Mouse (Mus musculus): Measurements from ENCODE around the gene Prkrip1. TPM values are rescaled to one million over a fixed set of nuclear protein-coding genes. Genes with fewer than 3 reads are reported as not detected.

The Prkrip1 gene
- total RNA-seq (2012; rRNA removed) (55.1 and 55.6 TPM in 2 replicates), polyA plus RNA-seq (2012; ENCODE audit: insufficient read depth in 1 of 2, insufficient read length in 2 of 2, low read depth in 1 of 2, low replicate concordance in 2 of 2, missing spikeins in 1 of 2) (10 to 100 TPM in 1 of 2 experiments, not detected in 1; 84.1 TPM)

DNA sequence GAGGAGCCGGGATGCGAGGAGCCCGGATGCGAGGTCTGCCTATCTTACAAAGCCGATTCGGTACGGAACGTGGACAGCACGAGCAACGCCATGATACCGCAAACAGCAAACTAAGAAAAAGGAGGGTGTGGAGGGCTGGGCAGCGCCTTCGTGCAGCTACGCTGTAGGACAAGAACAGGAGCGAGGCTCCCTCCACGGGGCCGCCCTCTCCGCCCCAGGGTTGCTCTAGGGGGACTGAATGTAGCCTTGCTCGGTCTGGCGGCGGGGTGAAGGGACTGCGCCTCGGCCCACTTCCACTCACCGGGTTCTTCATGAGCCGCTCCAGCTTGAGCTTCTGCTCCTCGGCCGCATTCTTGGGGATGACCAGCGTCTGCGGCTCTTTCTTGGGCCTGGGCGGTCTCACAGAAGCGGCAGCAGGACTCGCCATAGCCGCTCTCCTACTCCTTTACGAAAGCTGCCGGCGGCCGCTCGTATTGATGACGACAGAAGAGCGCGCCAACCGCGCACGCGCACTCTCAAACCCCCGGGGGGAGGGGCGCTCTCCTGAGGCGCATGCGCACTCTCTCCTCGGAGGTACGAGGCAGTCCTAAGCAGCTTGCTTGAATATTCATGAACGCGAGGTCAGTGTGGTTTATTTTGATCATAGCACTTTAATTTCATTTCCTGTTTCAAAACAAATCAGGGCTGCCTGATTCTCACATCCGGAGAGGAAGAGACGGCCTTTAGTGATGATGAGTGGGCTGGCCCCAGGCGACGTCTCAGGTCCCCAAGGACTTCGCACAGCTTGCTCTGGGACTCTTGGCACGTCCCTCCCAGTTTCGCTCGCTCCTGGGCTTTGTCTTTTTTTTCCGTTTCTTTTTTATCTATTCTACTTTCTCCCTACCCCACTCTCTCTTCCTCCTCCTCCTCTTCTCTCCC is at the start of gene Prkrip1:
Gene Prkrip1, minus strand, starts transcription at position 490 of the 918 bp plus-strand sequence.
- no peaks in the 10 kb centered on the region for H3K9me3 ChIP-seq (replicated peaks; ENCODE audit: insufficient read depth, low read length)
- peak within 1 kb of the TSS; percentile 93 to 100 for H3K4me3 ChIP-seq (ENCODE audit: control insufficient read depth in 1 of 2, insufficient read depth in 1 of 2, low read depth in 2 of 2, low read length in 2 of 2)
- H3K36me3 ChIP-seq (ENCODE audit: control insufficient read depth in 1 of 2, insufficient read depth in 2 of 2, low read length in 2 of 2), result peaks cover 9 to 11% of the 10 kb centered on the region in 2 experiments
- peak within 1 kb of the TSS; percentile 88 for H3K27ac ChIP-seq (ENCODE audit: control insufficient read depth, low read depth, low read length)
- H3K27me3 ChIP-seq (ENCODE audit: control insufficient read depth in 1 of 2, insufficient read depth in 2 of 2, low read length in 2 of 2), result no peaks in the 10 kb centered on the region
- DNase-seq (ENCODE audit: low read depth, low spot score), result peak; percentile 98
- no peak for TF ChIP-seq ZKSCAN1 (IDR thresholded peaks at IDR 0.05; ENCODE audit: low read depth, low read length)
- peak; percentile 94 for TF ChIP-seq NRF1 (IDR thresholded peaks at IDR 0.05; ENCODE audit: insufficient read depth, low read depth, low read length, poor library complexity, severe bottlenecking)
- TF ChIP-seq TBP (IDR thresholded peaks at IDR 0.05; ENCODE audit: low read depth, low read length), result peak; percentile 59; the same call in 1 of the 2 replicates
- peak; percentile 77 for TF ChIP-seq KAT2A (conservative IDR thresholded peaks at IDR 0.05; ENCODE audit: low read depth, low read length)
- TF ChIP-seq EP300 (IDR thresholded peaks at IDR 0.05; ENCODE audit: low read depth in 1 of 2, low read length in 2 of 2), result peak in 1 of 2 experiments; percentile 21; a peak in 2 of 4 replicates
- TF ChIP-seq MAZ (IDR thresholded peaks at IDR 0.05; ENCODE audit: low read depth, low read length), result peak; percentile 94
- peak; percentile 66 for TF ChIP-seq MAX (IDR thresholded peaks at IDR 0.05; ENCODE audit: low read length)
- peak; percentile 94 for TF ChIP-seq HCFC1 (IDR thresholded peaks at IDR 0.05; ENCODE audit: low read depth, low read length)
- peak; percentile 89 for TF ChIP-seq RCOR1 (IDR thresholded peaks at IDR 0.05; ENCODE audit: low read depth, low read length)
- TF ChIP-seq SMC3 (IDR thresholded peaks at IDR 0.05; ENCODE audit: low read depth, low read length), result no peak
- no peak for TF ChIP-seq MYB (IDR thresholded peaks at IDR 0.05; ENCODE audit: low read depth, low read length)
- 0 out of 2 replicates have a peak, but pooled peaks have one; percentile 16 for TF ChIP-seq MEF2A (IDR thresholded peaks at IDR 0.05; ENCODE audit: extremely low read depth, insufficient replicate concordance, low read depth, low read length, poor library complexity, severe bottlenecking)
- no peak; the same call in 1 of the 2 replicates for TF ChIP-seq ZNF384 (IDR thresholded peaks at IDR 0.05; ENCODE audit: low read depth, low read length)
- peak; percentile 87; the same call in 1 of the 2 replicates for TF ChIP-seq ZMIZ1 (IDR thresholded peaks at IDR 0.05; ENCODE audit: low read depth, low read length)
- peak; percentile 85 for TF ChIP-seq MXI1 (IDR thresholded peaks at IDR 0.05; ENCODE audit: low read depth, low read length)
- TF ChIP-seq POLR2A (IDR thresholded peaks at IDR 0.05; ENCODE audit: control insufficient read depth in 1 of 2, insufficient read depth in 1 of 2, low read depth in 1 of 2, low read length in 2 of 2, poor library complexity in 1 of 2), result peak; percentile 61 to 84
- peak; percentile 92 for TF ChIP-seq NELFE (IDR thresholded peaks at IDR 0.05; ENCODE audit: low read depth, low read length)
- peak; percentile 47; the same call in 1 of the 2 replicates for TF ChIP-seq TCF12 (IDR thresholded peaks at IDR 0.05; ENCODE audit: low read depth, low read length)
- peak; percentile 15; the same call in 1 of the 2 replicates for TF ChIP-seq USF1 (IDR thresholded peaks at IDR 0.05; ENCODE audit: low read depth, low read length)
- peak; percentile 63; the same call in 1 of the 2 replicates for TF ChIP-seq ELF1 (IDR thresholded peaks at IDR 0.05; ENCODE audit: low read depth, low read length)
- no peak for TF ChIP-seq GATA1 (IDR thresholded peaks at IDR 0.05; ENCODE audit: low read depth, low read length)
- TF ChIP-seq RAD21 (IDR thresholded peaks at IDR 0.05; ENCODE audit: low read depth, low read length), result no peak
- 0 out of 2 replicates have a peak, but pooled peaks have one; percentile 12 for TF ChIP-seq ZC3H11A (IDR thresholded peaks at IDR 0.05; ENCODE audit: low read depth, low read length)
- TF ChIP-seq ETS1 (IDR thresholded peaks at IDR 0.05; ENCODE audit: low read depth, low read length), result 0 out of 2 replicates have a peak, but pooled peaks have one; percentile 20
- TF ChIP-seq BHLHE40 (IDR thresholded peaks at IDR 0.05; ENCODE audit: borderline replicate concordance, low read depth, low read length), result peak; percentile 59
- TF ChIP-seq POLR2AphosphoS2 (IDR thresholded peaks at IDR 0.05; ENCODE audit: low read length), result peak; percentile 80
- TF ChIP-seq SIN3A (IDR thresholded peaks at IDR 0.05; ENCODE audit: low read length), result peak; percentile 93
- peak; percentile 53; the same call in 1 of the 2 replicates for TF ChIP-seq MYC (IDR thresholded peaks at IDR 0.05; ENCODE audit: low read depth, low read length)
- peak; percentile 58 for TF ChIP-seq CHD2 (IDR thresholded peaks at IDR 0.05; ENCODE audit: low read length)
- no peak for TF ChIP-seq CHD1 (IDR thresholded peaks at IDR 0.05; ENCODE audit: low read depth, low read length)
- H3K9ac ChIP-seq (ENCODE audit: control insufficient read depth, low read depth, low read length, poor library complexity, severe bottlenecking), result peak within 1 kb of the TSS; percentile 97
- H3K79me2 ChIP-seq (ENCODE audit: control insufficient read depth, insufficient read depth, low read length, poor library complexity), result peaks cover 14% of the 10 kb centered on the region
- peaks cover 0 to 7% of the 10 kb centered on the region in 2 experiments; a peak in 3 of 4 replicates for H3K4me1 ChIP-seq (ENCODE audit: control insufficient read depth in 1 of 2, insufficient read depth in 2 of 2, low read length in 2 of 2)

All from MEL (cell line).